ENCODE assay signal across 22 mouse cellular contexts in the genomic region with DNA sequence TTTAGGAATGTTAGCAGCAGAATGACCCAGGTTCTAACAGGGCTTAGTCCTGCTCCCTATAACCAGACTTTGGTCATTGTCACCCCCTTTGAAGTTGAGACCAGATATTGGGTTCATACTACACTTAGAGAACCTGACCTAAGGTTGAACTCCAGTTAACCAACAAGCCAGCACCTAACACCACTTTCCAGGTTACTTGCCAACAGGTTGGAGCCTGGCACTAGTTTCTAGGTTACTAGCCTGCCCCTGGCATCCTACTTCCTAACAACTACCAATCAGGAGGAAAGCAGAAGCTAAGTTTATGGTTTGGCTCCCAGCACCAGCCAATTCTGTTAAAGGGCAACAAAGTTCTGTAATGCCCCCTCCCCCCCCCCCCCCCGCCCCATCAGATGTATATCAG. TPM values are rescaled to one million over a fixed set of nuclear protein-coding genes. Genes with fewer than 3 reads are reported as not detected.
A peak's percentile ranks its signal among the peaks of the same experiment; 100 is the strongest.
DNase-seq lines count a peak whose midpoint lies in the region; ATAC-seq and TF ChIP-seq lines count a peak whose summit lies in the region.
"Had no signal": no experiment of that assay in that cellular context is flagged by ENCODE, and none has a peak within 500 bp of the region (broad histone marks: within the 10 kb centered on the region; RNA-seq: fewer than 3 reads in every experiment).

No protein-coding gene starts in this region.

- H3K36me3 ChIP-seq in heart, embryonic 11.5 days (ENCODE audit: control insufficient read depth, insufficient read depth, low read length), result no peaks in the 10 kb centered on the region
- H3K36me3 ChIP-seq in midbrain, embryonic 10.5 days, result no peaks in the 10 kb centered on the region
- H3K36me3 ChIP-seq in midbrain, postnatal 0 days (ENCODE audit: insufficient read depth, low read length), result no peaks in the 10 kb centered on the region
- no peaks in the 10 kb centered on the region for H3K36me3 ChIP-seq in liver, embryonic 11.5 days (ENCODE audit: control insufficient read depth, insufficient read depth, low read length)
- H3K36me3 ChIP-seq in stomach, postnatal 0 days (ENCODE audit: control insufficient read depth, insufficient read depth, low read length), result no peaks in the 10 kb centered on the region
- H3K36me3 ChIP-seq: embryonic facial prominence, embryonic 12.5 days; forebrain, embryonic 12.5 days; heart, embryonic 12.5 days; hindbrain, embryonic 12.5 days had no signal

- H3K4me1 ChIP-seq in heart, embryonic 11.5 days (ENCODE audit: control insufficient read depth, insufficient read depth, low read length), result 0 out of 2 replicates have a peak, but pooled peaks cover 7% of the 10 kb centered on the region
- peaks cover 7% of the 10 kb centered on the region for H3K4me1 ChIP-seq in midbrain, embryonic 10.5 days
- H3K4me1 ChIP-seq in midbrain, postnatal 0 days (ENCODE audit: insufficient read depth, low read length), result no peaks in the 10 kb centered on the region
- peaks cover 24% of the 10 kb centered on the region for H3K4me1 ChIP-seq in liver, embryonic 11.5 days (replicated peaks; ENCODE audit: control insufficient read depth, insufficient read depth, low read length)
- H3K4me1 ChIP-seq in stomach, postnatal 0 days (replicated peaks; ENCODE audit: control insufficient read depth, insufficient read depth), result no peaks in the 10 kb centered on the region
- H3K4me1 ChIP-seq: embryonic facial prominence, embryonic 12.5 days; forebrain, embryonic 12.5 days; hindbrain, embryonic 12.5 days had no signal

- ATAC-seq in heart, embryonic 11.5 days (replicated peaks; ENCODE audit: insufficient number of reproducible peaks, low FRiP score, low TSS enrichment), result no peak
- ATAC-seq in midbrain, postnatal 0 days (ENCODE audit: low FRiP score), result no peak
- no peak for ATAC-seq in liver, embryonic 11.5 days (replicated peaks; ENCODE audit: low FRiP score)
- ATAC-seq in stomach, postnatal 0 days (ENCODE audit: low FRiP score, low TSS enrichment), result no peak
- ATAC-seq: forebrain, postnatal 0 days; hindbrain, embryonic 16.5 days had no signal

- no peak overlapping the region for H3K4me2 ChIP-seq in heart, embryonic 11.5 days
- no peak overlapping the region for H3K4me2 ChIP-seq in midbrain, postnatal 0 days (ENCODE audit: low read depth, low read length, poor library complexity, severe bottlenecking)
- H3K4me2 ChIP-seq in liver, embryonic 11.5 days, result no peak overlapping the region
- H3K4me2 ChIP-seq in stomach, postnatal 0 days (replicated peaks; ENCODE audit: low read depth), result no peak overlapping the region
- H3K4me2 ChIP-seq: embryonic facial prominence, embryonic 12.5 days; forebrain, embryonic 12.5 days; hindbrain, embryonic 12.5 days had no signal

- TF ChIP-seq EP300 in stomach, postnatal 0 days (optimal IDR thresholded peaks at IDR 0.05), result no peak

- no peak for TF ChIP-seq CTCF in midbrain, postnatal 0 days (IDR thresholded peaks at IDR 0.05)
- no peak for TF ChIP-seq CTCF in stomach, postnatal 0 days (IDR thresholded peaks at IDR 0.05; ENCODE audit: low read depth)

- no peak overlapping the region for H3K9ac ChIP-seq in heart, embryonic 11.5 days (ENCODE audit: low read depth, low read length)
- H3K9ac ChIP-seq in midbrain, postnatal 0 days (replicated peaks; ENCODE audit: low read length, poor library complexity, severe bottlenecking), result no peak overlapping the region
- no peak overlapping the region for H3K9ac ChIP-seq in liver, embryonic 11.5 days (ENCODE audit: low read depth, low read length)
- H3K9ac ChIP-seq in stomach, postnatal 0 days (ENCODE audit: low read length), result no peak overlapping the region
- H3K9ac ChIP-seq: embryonic facial prominence, embryonic 12.5 days; forebrain, embryonic 12.5 days; forebrain, postnatal 0 days; heart, embryonic 12.5 days; hindbrain, embryonic 12.5 days had no signal

- H3K9me3 ChIP-seq in heart, embryonic 11.5 days (replicated peaks; ENCODE audit: control insufficient read depth, low read length), result no peaks in the 10 kb centered on the region
- H3K9me3 ChIP-seq in midbrain, embryonic 10.5 days (replicated peaks), result no peaks in the 10 kb centered on the region
- H3K9me3 ChIP-seq in midbrain, postnatal 0 days (ENCODE audit: low read length), result no peaks in the 10 kb centered on the region
- no peaks in the 10 kb centered on the region for H3K9me3 ChIP-seq in liver, embryonic 11.5 days (ENCODE audit: control insufficient read depth, low read length)
- no peaks in the 10 kb centered on the region for H3K9me3 ChIP-seq in stomach, postnatal 0 days (ENCODE audit: control insufficient read depth, low read length)
- H3K9me3 ChIP-seq: embryonic facial prominence, embryonic 12.5 days; forebrain, embryonic 12.5 days; hindbrain, embryonic 12.5 days had no signal

- no peaks in the 10 kb centered on the region for H3K27me3 ChIP-seq in heart, embryonic 11.5 days (ENCODE audit: control insufficient read depth, insufficient read depth, low read length)
- no peaks in the 10 kb centered on the region for H3K27me3 ChIP-seq in midbrain, embryonic 10.5 days (ENCODE audit: low read depth, poor library complexity, severe bottlenecking)
- H3K27me3 ChIP-seq in midbrain, postnatal 0 days (ENCODE audit: insufficient read depth, low read length), result no peaks in the 10 kb centered on the region
- H3K27me3 ChIP-seq in liver, embryonic 11.5 days (replicated peaks; ENCODE audit: control insufficient read depth, insufficient read depth, low read length), result no peaks in the 10 kb centered on the region
- no peaks in the 10 kb centered on the region for H3K27me3 ChIP-seq in stomach, postnatal 0 days (ENCODE audit: control insufficient read depth, insufficient read depth, low read length)
- H3K27me3 ChIP-seq: embryonic facial prominence, embryonic 12.5 days; forebrain, embryonic 12.5 days; heart, embryonic 12.5 days; hindbrain, embryonic 12.5 days had no signal

- WGBS in heart, embryonic 11.5 days (ENCODE audit: insufficient replicate concordance), result 40% methylated on average over 1 of the region's 1 CpGs
- no CpG with 5 or more reads among the region's 1 CpGs for WGBS in midbrain, embryonic 10.5 days
- no CpG with 5 or more reads among the region's 1 CpGs for WGBS in midbrain, postnatal 0 days
- 38% methylated on average over 1 of the region's 1 CpGs for WGBS in liver, embryonic 11.5 days
- 78% methylated on average over 1 of the region's 1 CpGs for WGBS in stomach, postnatal 0 days

- peak; percentile 2 for DNase-seq in heart, postnatal 4 days
- peak; percentile 7 for DNase-seq in midbrain, embryonic 10.5 days (ENCODE audit: low spot score)
- no peak for DNase-seq in midbrain, postnatal 0 days (ENCODE audit: low spot score)
- DNase-seq in liver, embryonic 11.5 days (ENCODE audit: low spot score), result peak; percentile 26
- DNase-seq in stomach, postnatal 0 days (ENCODE audit: low spot score), result peak; percentile 10
- DNase-seq in cerebellum, postnatal 25 days, result no peak
- no peak for DNase-seq in spleen, adult 12 weeks (ENCODE audit: low spot score)
- DNase-seq: adrenal gland, adult 8-10 months; adrenal gland, postnatal 36 days; cerebellum, adult 2 months; cerebellum, postnatal 10 days; embryo, embryonic 11 days; forebrain, postnatal 0 days; gastrocnemius, postnatal 25 days; heart, postnatal 36 days had no signal

- H3K4me3 ChIP-seq in heart, embryonic 11.5 days (ENCODE audit: low read depth, low read length), result no peak overlapping the region
- H3K4me3 ChIP-seq in midbrain, embryonic 10.5 days, result no peak overlapping the region
- no peak overlapping the region for H3K4me3 ChIP-seq in midbrain, postnatal 0 days (ENCODE audit: low read depth, low read length)
- no peak overlapping the region for H3K4me3 ChIP-seq in liver, embryonic 11.5 days (ENCODE audit: low read depth, low read length)
- H3K4me3 ChIP-seq in stomach, postnatal 0 days (ENCODE audit: low read depth, low read length), result no peak overlapping the region
- H3K4me3 ChIP-seq: embryonic facial prominence, embryonic 12.5 days; forebrain, embryonic 12.5 days; heart, embryonic 12.5 days; hindbrain, embryonic 12.5 days had no signal

- no peak overlapping the region for H3K27ac ChIP-seq in heart, embryonic 11.5 days (ENCODE audit: low read depth, low read length)
- no peak overlapping the region for H3K27ac ChIP-seq in midbrain, embryonic 10.5 days (replicated peaks)
- no peak overlapping the region for H3K27ac ChIP-seq in midbrain, postnatal 0 days (ENCODE audit: low read depth, low read length)
- no peak overlapping the region for H3K27ac ChIP-seq in liver, embryonic 11.5 days (ENCODE audit: low read depth, low read length)
- H3K27ac ChIP-seq in stomach, postnatal 0 days (replicated peaks), result no peak overlapping the region
- H3K27ac ChIP-seq: embryonic facial prominence, embryonic 12.5 days; forebrain, embryonic 12.5 days; hindbrain, embryonic 12.5 days had no signal

RNA-seq across cellular contexts. Expression of gene Hist1h1c, which starts 13.4 kb away (rescaled TPM):
- 100 to 1,000 TPM; 472 to 511 TPM for total RNA-seq in heart, postnatal 4 days (2021)
- polyA plus RNA-seq in heart, embryonic 11.5 days (2014; fragmentation: Nextera tagmentation; extraction: Ambion mirVana), result 24.6 TPM in 2 replicates
- 8.8 and 9.5 TPM in 2 replicates for polyA plus RNA-seq in midbrain, embryonic 10.5 days (2016; fragmentation: Nextera tagmentation; extraction: Ambion mirVana)
- 243 and 275 TPM in 2 replicates for total RNA-seq in midbrain, postnatal 0 days (2014; rRNA removed)
- 26.1 and 26.5 TPM in 2 replicates for polyA plus RNA-seq in midbrain, postnatal 0 days (2015; fragmentation: Nextera tagmentation; extraction: Ambion mirVana)
- polyA plus RNA-seq in liver, embryonic 11.5 days (2014; fragmentation: Nextera tagmentation; extraction: Ambion mirVana), result 24.2 and 25.8 TPM in 2 replicates
- polyA plus RNA-seq in stomach, postnatal 0 days (2015; fragmentation: Nextera tagmentation; extraction: Ambion mirVana), result 96.1 and 104 TPM in 2 replicates

RNA-seq across cellular contexts. Expression of gene Hfe, which starts 14.6 kb away (rescaled TPM):
- total RNA-seq in heart, postnatal 4 days (2021), result 10 to 100 TPM; 19.7 to 21.0 TPM
- 8.2 and 9.9 TPM in 2 replicates for polyA plus RNA-seq in heart, embryonic 11.5 days (2014; fragmentation: Nextera tagmentation; extraction: Ambion mirVana)
- 2.3 and 2.5 TPM in 2 replicates for polyA plus RNA-seq in midbrain, embryonic 10.5 days (2016; fragmentation: Nextera tagmentation; extraction: Ambion mirVana)
- 1.8 and 2.5 TPM in 2 replicates for total RNA-seq in midbrain, postnatal 0 days (2014; rRNA removed)
- polyA plus RNA-seq in midbrain, postnatal 0 days (2015; fragmentation: Nextera tagmentation; extraction: Ambion mirVana), result 4.0 and 5.8 TPM in 2 replicates
- 6.1 and 7.2 TPM in 2 replicates for polyA plus RNA-seq in liver, embryonic 11.5 days (2014; fragmentation: Nextera tagmentation; extraction: Ambion mirVana)
- 11.2 and 12.9 TPM in 2 replicates for polyA plus RNA-seq in stomach, postnatal 0 days (2015; fragmentation: Nextera tagmentation; extraction: Ambion mirVana)

RNA-seq across cellular contexts. Expression of gene Hist1h3c, which starts 20.2 kb away (rescaled TPM):
- total RNA-seq in heart, postnatal 4 days (2021), result 100 to 1,000 TPM; 252 to 264 TPM
- 4.1 and 4.5 TPM in 2 replicates for polyA plus RNA-seq in heart, embryonic 11.5 days (2014; fragmentation: Nextera tagmentation; extraction: Ambion mirVana)
- polyA plus RNA-seq in midbrain, embryonic 10.5 days (2016; fragmentation: Nextera tagmentation; extraction: Ambion mirVana), result 7.3 and 9.5 TPM in 2 replicates
- total RNA-seq in midbrain, postnatal 0 days (2014; rRNA removed), result 206 and 420 TPM in 2 replicates
- polyA plus RNA-seq in midbrain, postnatal 0 days (2015; fragmentation: Nextera tagmentation; extraction: Ambion mirVana), result not detected in 2 replicates
- 6.1 and 6.7 TPM in 2 replicates for polyA plus RNA-seq in liver, embryonic 11.5 days (2014; fragmentation: Nextera tagmentation; extraction: Ambion mirVana)
- polyA plus RNA-seq in stomach, postnatal 0 days (2015; fragmentation: Nextera tagmentation; extraction: Ambion mirVana), result 1.2 and 1.8 TPM in 2 replicates
- total RNA-seq: gastrocnemius, adult 18-20 months had no signal

RNA-seq across cellular contexts. Expression of gene Hist1h2bb, which starts 21.3 kb away (rescaled TPM):
- 100 to 1,000 TPM; 281 to 294 TPM for total RNA-seq in heart, postnatal 4 days (2021)
- polyA plus RNA-seq in heart, embryonic 11.5 days (2014; fragmentation: Nextera tagmentation; extraction: Ambion mirVana), result 1.2 and 2.7 TPM in 2 replicates
- polyA plus RNA-seq in midbrain, embryonic 10.5 days (2016; fragmentation: Nextera tagmentation; extraction: Ambion mirVana), result 2.3 and 2.4 TPM in 2 replicates
- 491 and 821 TPM in 2 replicates for total RNA-seq in midbrain, postnatal 0 days (2014; rRNA removed)
- 0.61 TPM in 1 of 2 replicates, not detected in the other for polyA plus RNA-seq in midbrain, postnatal 0 days (2015; fragmentation: Nextera tagmentation; extraction: Ambion mirVana)
- polyA plus RNA-seq in liver, embryonic 11.5 days (2014; fragmentation: Nextera tagmentation; extraction: Ambion mirVana), result 3.1 and 4.6 TPM in 2 replicates
- polyA plus RNA-seq in stomach, postnatal 0 days (2015; fragmentation: Nextera tagmentation; extraction: Ambion mirVana), result 0.40 and 0.91 TPM in 2 replicates
- polyA plus RNA-seq: forebrain, postnatal 0 days had no signal

RNA-seq across cellular contexts. Expression of gene Hist1h2ab, which starts 25.7 kb away (rescaled TPM):
- total RNA-seq in heart, postnatal 4 days (2021), result 100 to 1,000 TPM; 424 to 425 TPM
- 16.7 and 18.1 TPM in 2 replicates for polyA plus RNA-seq in heart, embryonic 11.5 days (2014; fragmentation: Nextera tagmentation; extraction: Ambion mirVana)
- polyA plus RNA-seq in midbrain, embryonic 10.5 days (2016; fragmentation: Nextera tagmentation; extraction: Ambion mirVana), result 44.4 and 45.3 TPM in 2 replicates
- 98.5 and 290 TPM in 2 replicates for total RNA-seq in midbrain, postnatal 0 days (2014; rRNA removed)
- 2.1 and 2.4 TPM in 2 replicates for polyA plus RNA-seq in midbrain, postnatal 0 days (2015; fragmentation: Nextera tagmentation; extraction: Ambion mirVana)
- 38.5 and 42.1 TPM in 2 replicates for polyA plus RNA-seq in liver, embryonic 11.5 days (2014; fragmentation: Nextera tagmentation; extraction: Ambion mirVana)
- polyA plus RNA-seq in stomach, postnatal 0 days (2015; fragmentation: Nextera tagmentation; extraction: Ambion mirVana), result 7.3 and 15.7 TPM in 2 replicates
- polyA plus RNA-seq: cerebellum, adult 2 months had no signal

Comparison
In these comparisons a context has a peak if more than half of its experiments do, and no peak if none do; other contexts are left out.
1. DNase-seq: peak in heart, postnatal 4 days (single experiment), midbrain, embryonic 10.5 days (single experiment), liver, embryonic 11.5 days (single experiment) and stomach, postnatal 0 days (single experiment); none in midbrain, postnatal 0 days (single experiment), cerebellum, postnatal 25 days (0 of 2) and spleen, adult 12 weeks (single experiment).